ENCODE assay signal across 8 mouse cellular contexts in genomic region chr10:127183759-127184158, GRCm38 (mm10). TPM values are rescaled to one million over a fixed set of nuclear protein-coding genes. Genes with fewer than 3 reads are reported as not detected.
DNase-seq lines count a peak whose midpoint lies in the region; ATAC-seq and TF ChIP-seq lines count a peak whose summit lies in the region.

No protein-coding gene starts in this region.

- peaks cover 43% of the 10 kb centered on the region for H3K4me1 ChIP-seq in embryonic facial prominence, embryonic 15.5 days
- H3K4me1 ChIP-seq in limb, embryonic 12.5 days (replicated peaks), result peaks cover 40% of the 10 kb centered on the region

- TF ChIP-seq CTCF in layer of hippocampus, adult 2 months (conservative IDR thresholded peaks at IDR 0.05), result no peak

- no peak for ATAC-seq in embryonic facial prominence, embryonic 15.5 days (ENCODE audit: insufficient number of reproducible peaks, low FRiP score, low TSS enrichment, low read depth)
- ATAC-seq in limb, embryonic 12.5 days (ENCODE audit: insufficient number of reproducible peaks, insufficient read depth, low FRiP score, low TSS enrichment, low read depth), result no peak
- ATAC-seq in megakaryocyte, adult 5-6 weeks (ENCODE audit: poor library complexity, severe bottlenecking), result no peak

- no peak overlapping the region for H3K9ac ChIP-seq in embryonic facial prominence, embryonic 15.5 days
- H3K9ac ChIP-seq in limb, embryonic 12.5 days (replicated peaks), result 0 out of 2 replicates have a peak overlapping the region, but pooled peaks have one; percentile 18

- no peak for DNase-seq in layer of hippocampus, adult 2 months (ENCODE audit: low spot score in 2 of 2)
- no peak for DNase-seq in layer of hippocampus, postnatal 14 days (ENCODE audit: low spot score in 2 of 2)
- peak; percentile 36 for DNase-seq in retina, postnatal 1 day
- DNase-seq in spleen, postnatal 36 days (ENCODE audit: low spot score in 2 of 2), result no peak
- no peak for DNase-seq in gastrocnemius, adult 18-20 months (ENCODE audit: low spot score)

- peaks cover 35% of the 10 kb centered on the region for H3K27me3 ChIP-seq in embryonic facial prominence, embryonic 15.5 days
- H3K27me3 ChIP-seq in limb, embryonic 12.5 days, result peaks cover 47% of the 10 kb centered on the region

- no peak overlapping the region for H3K4me3 ChIP-seq in layer of hippocampus, adult 2 months
- peak overlapping the region; percentile 12; the same call in 1 of the 2 replicates for H3K4me3 ChIP-seq in embryonic facial prominence, embryonic 15.5 days (replicated peaks)
- H3K4me3 ChIP-seq in limb, embryonic 12.5 days (replicated peaks), result 0 out of 2 replicates have a peak overlapping the region, but pooled peaks have one; percentile 7

- peak overlapping the region; percentile 28; the same call in 1 of the 2 replicates for H3K27ac ChIP-seq in layer of hippocampus, adult 2 months
- H3K27ac ChIP-seq in embryonic facial prominence, embryonic 15.5 days (replicated peaks), result no peak overlapping the region
- H3K27ac ChIP-seq in limb, embryonic 12.5 days, result no peak overlapping the region

- no peaks in the 10 kb centered on the region for H3K9me3 ChIP-seq in embryonic facial prominence, embryonic 15.5 days (replicated peaks)
- H3K9me3 ChIP-seq in limb, embryonic 12.5 days, result peaks cover 5% of the 10 kb centered on the region; the same call in 1 of the 2 replicates

- 14% methylated on average over 20 of the region's 20 CpGs for WGBS in embryonic facial prominence, embryonic 15.5 days
- WGBS in limb, embryonic 12.5 days, result 13% methylated on average over 20 of the region's 20 CpGs

- peak overlapping the region; percentile 36 for H3K4me2 ChIP-seq in embryonic facial prominence, embryonic 15.5 days (replicated peaks)
- H3K4me2 ChIP-seq in limb, embryonic 12.5 days, result peak overlapping the region; percentile 34

- H3K36me3 ChIP-seq in embryonic facial prominence, embryonic 15.5 days, result peaks cover 44% of the 10 kb centered on the region
- peaks cover 45% of the 10 kb centered on the region for H3K36me3 ChIP-seq in limb, embryonic 12.5 days

RNA-seq across cellular contexts. Expression of gene Slc26a10, which starts 3.3 kb away (rescaled TPM):
- 10 to 100 TPM; 21.9 to 25.4 TPM for total RNA-seq in layer of hippocampus, adult 2 months (2021)
- total RNA-seq in layer of hippocampus, postnatal 14 days (2021), result 1 to 10 TPM; 4.6 to 5.9 TPM
- polyA plus RNA-seq in embryonic facial prominence, embryonic 15.5 days (2015; fragmentation: Nextera tagmentation; extraction: Ambion mirVana), result 1.6 and 1.9 TPM in 2 replicates
- polyA plus RNA-seq in limb, embryonic 12.5 days (2016; fragmentation: Nextera tagmentation; extraction: Ambion mirVana), result 3.4 and 3.5 TPM in 2 replicates
- 0.91 TPM in 1 of 2 replicates, not detected in the other for total RNA-seq in megakaryocyte, adult 5-6 weeks (2015)
- 0.22 and 0.53 TPM in 2 replicates for total RNA-seq in megakaryocyte, adult 5-6 weeks (2017)
- total RNA-seq in gastrocnemius, adult 18-20 months (2021), result 1 to 10 TPM; 1.6 to 2.9 TPM

RNA-seq across cellular contexts. Expression of gene Arhgef25, which starts 6.1 kb away (rescaled TPM):
- total RNA-seq in layer of hippocampus, adult 2 months (2021), result 100 to 1,000 TPM; 395 to 408 TPM
- total RNA-seq in layer of hippocampus, postnatal 14 days (2021), result 100 to 1,000 TPM; 196 to 200 TPM
- polyA plus RNA-seq in embryonic facial prominence, embryonic 15.5 days (2015; fragmentation: Nextera tagmentation; extraction: Ambion mirVana), result 116 TPM in 2 replicates
- 67.5 and 74.1 TPM in 2 replicates for polyA plus RNA-seq in limb, embryonic 12.5 days (2016; fragmentation: Nextera tagmentation; extraction: Ambion mirVana)
- 0.16 TPM in 1 of 2 replicates, not detected in the other for total RNA-seq in megakaryocyte, adult 5-6 weeks (2015)
- 0.41 and 1.0 TPM in 2 replicates for total RNA-seq in megakaryocyte, adult 5-6 weeks (2017)
- 1 to 10 TPM; 7.4 to 9.5 TPM for total RNA-seq in gastrocnemius, adult 18-20 months (2021)

RNA-seq across cellular contexts. Expression of gene Dtx3, which starts 11.8 kb away (rescaled TPM):
- total RNA-seq in layer of hippocampus, adult 2 months (2021), result 100 to 1,000 TPM; 227 to 255 TPM
- total RNA-seq in layer of hippocampus, postnatal 14 days (2021), result 100 to 1,000 TPM; 200 to 207 TPM
- polyA plus RNA-seq in embryonic facial prominence, embryonic 15.5 days (2015; fragmentation: Nextera tagmentation; extraction: Ambion mirVana), result 152 and 179 TPM in 2 replicates
- 150 and 166 TPM in 2 replicates for polyA plus RNA-seq in limb, embryonic 12.5 days (2016; fragmentation: Nextera tagmentation; extraction: Ambion mirVana)
- 8.2 and 9.2 TPM in 2 replicates for total RNA-seq in megakaryocyte, adult 5-6 weeks (2015)
- total RNA-seq in megakaryocyte, adult 5-6 weeks (2017), result 4.5 and 9.1 TPM in 2 replicates
- 10 to 100 TPM; 20.0 to 27.3 TPM for total RNA-seq in gastrocnemius, adult 18-20 months (2021)

RNA-seq across cellular contexts. Expression of gene B4galnt1, which starts 18.7 kb away (rescaled TPM):
- total RNA-seq in layer of hippocampus, adult 2 months (2021), result 100 to 1,000 TPM; 116 to 123 TPM
- 100 to 1,000 TPM; 108 to 110 TPM for total RNA-seq in layer of hippocampus, postnatal 14 days (2021)
- 11.0 and 12.7 TPM in 2 replicates for polyA plus RNA-seq in embryonic facial prominence, embryonic 15.5 days (2015; fragmentation: Nextera tagmentation; extraction: Ambion mirVana)
- 4.3 and 5.0 TPM in 2 replicates for polyA plus RNA-seq in limb, embryonic 12.5 days (2016; fragmentation: Nextera tagmentation; extraction: Ambion mirVana)
- 113 TPM in 2 replicates for total RNA-seq in megakaryocyte, adult 5-6 weeks (2015)
- total RNA-seq in megakaryocyte, adult 5-6 weeks (2017), result 67.7 and 75.5 TPM in 2 replicates
- under 1 TPM; 0.39 to 0.93 TPM for total RNA-seq in gastrocnemius, adult 18-20 months (2021)

RNA-seq across cellular contexts. Expression of gene Pip4k2c, which starts 27.6 kb away (rescaled TPM):
- total RNA-seq in layer of hippocampus, adult 2 months (2021), result 10 to 100 TPM; 98.0 to 98.6 TPM
- total RNA-seq in layer of hippocampus, postnatal 14 days (2021), result 10 to 100 TPM; 65.7 to 69.2 TPM
- polyA plus RNA-seq in embryonic facial prominence, embryonic 15.5 days (2015; fragmentation: Nextera tagmentation; extraction: Ambion mirVana), result 31.0 and 31.3 TPM in 2 replicates
- 27.3 and 28.0 TPM in 2 replicates for polyA plus RNA-seq in limb, embryonic 12.5 days (2016; fragmentation: Nextera tagmentation; extraction: Ambion mirVana)
- total RNA-seq in megakaryocyte, adult 5-6 weeks (2015), result 9.6 and 12.0 TPM in 2 replicates
- total RNA-seq in megakaryocyte, adult 5-6 weeks (2017), result 13.2 and 17.8 TPM in 2 replicates
- 1 to 10 TPM; 7.4 to 8.2 TPM for total RNA-seq in gastrocnemius, adult 18-20 months (2021)

Comparison
In these comparisons a context has a peak if more than half of its experiments do, and no peak if none do; other contexts are left out.
1. RNA of gene Arhgef25, which starts 6.1 kb away (total RNA-seq): 395 to 408 TPM in layer of hippocampus, adult 2 months and 196 to 200 TPM in layer of hippocampus, postnatal 14 days; 7.4 to 9.5 TPM in gastrocnemius, adult 18-20 months and 0.16 to 1.0 TPM in megakaryocyte, adult 5-6 weeks; every median in the first group is over 10 times any median in the second.
2. RNA of gene Dtx3, which starts 11.8 kb away (total RNA-seq): 227 to 255 TPM in layer of hippocampus, adult 2 months and 200 to 207 TPM in layer of hippocampus, postnatal 14 days; 20.0 to 27.3 TPM in gastrocnemius, adult 18-20 months and 4.5 to 9.2 TPM in megakaryocyte, adult 5-6 weeks; every median in the first group is over 4 times any median in the second.